Mouse (Mus musculus) embryonic facial prominence, embryonic 11.5 days (tissue): ENCODE measurements at regions not wholly inside any gene's neighbourhood (a gene's known extent, or its start where the extent isn't known, plus 50 kb on each side); places are given as distances from the start of the nearest gene placed in this dataset.

Experiments
- ATAC-seq: fragments of 200-750 bp; cut with Nextera tagmentation; replicated peaks from 2 replicates; pipeline ENCODE4 v1.8.0; 2017; ENCODE audit warnings: low read depth; ENCODE audit not compliant: insufficient number of reproducible peaks, low FRiP score, low TSS enrichment
- DNase-seq: peaks from one replicate; pipeline ENCODE4 v3.0.0-alpha.2; 2015; ENCODE audit warnings: low spot score
- H3K27ac ChIP-seq: fragments of 300-500 bp; sonication (generic); replicated peaks from 2 replicates; pipeline ENCODE4 v1.5.1; 2014; ENCODE audit warnings: mild to moderate bottlenecking, low read depth, low read length, control low read depth
- H3K27me3 ChIP-seq: fragments of 300-500 bp; sonication (generic); 2 replicates; pipeline ENCODE4 v1.6.1; 2014; ENCODE audit warnings: mild to moderate bottlenecking, low read length, moderate library complexity, mixed read lengths; ENCODE audit not compliant: control insufficient read depth, insufficient read depth
- H3K36me3 ChIP-seq: fragments of 300-500 bp; sonication (generic); replicated peaks from 2 replicates; pipeline ENCODE4 v1.6.1; 2014; ENCODE audit warnings: low read depth, mild to moderate bottlenecking, low read length, moderate library complexity, mixed read lengths; ENCODE audit not compliant: control insufficient read depth, insufficient read depth
- H3K4me1 ChIP-seq: fragments of 300-500 bp; sonication (generic); 2 replicates; pipeline ENCODE4 v1.6.1; 2014; ENCODE audit warnings: low read length, mixed read lengths; ENCODE audit not compliant: control insufficient read depth, insufficient read depth
- H3K4me2 ChIP-seq: fragments of 300-500 bp; sonication (generic); 2 replicates; pipeline ENCODE4 v1.6.1; 2014; ENCODE audit warnings: low read depth, mild to moderate bottlenecking, control low read depth, low read length, moderate library complexity
- H3K4me3 ChIP-seq: fragments of 300-500 bp; sonication (generic); 2 replicates; pipeline ENCODE4 v1.5.1; 2014; ENCODE audit warnings: low read depth, low read length, control low read depth
- H3K9ac ChIP-seq: fragments of 300-500 bp; sonication (generic); replicated peaks from 2 replicates; pipeline ENCODE4 v1.6.1; 2014; ENCODE audit warnings: mild to moderate bottlenecking, control low read depth, low read length
- H3K9me3 ChIP-seq: fragments of 300-500 bp; sonication (generic); replicated peaks from 2 replicates; pipeline ENCODE4 v1.6.1; 2016; ENCODE audit warnings: mild to moderate bottlenecking, low read length, inconsistent platforms, mixed read lengths; ENCODE audit not compliant: control insufficient read depth
- WGBS: fragments of 180-500 bp; shearing (Covaris S2); extraction: QIAGEN DNeasy Blood & Tissue Kit; methylation state at CpG from one replicate; pipeline ENCODE4 v1.1.7; 2014; 5-methylcytosine and 5-hydroxymethylcytosine counted together

DNA sequence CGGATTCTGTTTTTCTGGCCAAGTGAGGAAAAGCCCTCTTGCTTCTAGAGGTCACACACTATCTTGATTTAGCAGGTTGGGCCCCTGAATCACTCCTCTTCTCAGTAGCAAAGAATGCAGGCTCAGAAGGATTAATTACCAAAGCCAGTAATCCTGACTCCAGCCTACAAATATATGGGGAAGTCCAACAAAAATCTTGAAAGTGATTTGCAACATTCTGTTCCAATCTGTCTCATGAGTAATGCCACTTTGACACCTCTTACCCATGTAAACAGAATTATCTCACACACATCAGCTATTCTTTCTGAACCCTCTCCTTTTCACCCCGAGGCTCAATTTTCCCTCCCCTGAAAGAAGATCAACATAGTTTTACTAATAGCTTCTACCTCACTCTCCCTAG lies 233.9 kb upstream of the Nt5c1b start:
- 26% methylated on average over 2 of the region's 2 CpGs for WGBS
- DNase-seq (no peak), ATAC-seq (no peak)
- no peaks in the 10 kb centered on the region for H3K9me3 ChIP-seq
- no peaks in the 10 kb centered on the region for H3K4me1 ChIP-seq
- H3K9ac ChIP-seq: no peak overlapping the region
- H3K4me2 ChIP-seq: no peak overlapping the region
- H3K27ac ChIP-seq: no peak overlapping the region
- H3K4me3 ChIP-seq: no peak overlapping the region
- no peaks in the 10 kb centered on the region for H3K27me3 ChIP-seq
- H3K36me3 ChIP-seq: no peaks in the 10 kb centered on the region

DNA sequence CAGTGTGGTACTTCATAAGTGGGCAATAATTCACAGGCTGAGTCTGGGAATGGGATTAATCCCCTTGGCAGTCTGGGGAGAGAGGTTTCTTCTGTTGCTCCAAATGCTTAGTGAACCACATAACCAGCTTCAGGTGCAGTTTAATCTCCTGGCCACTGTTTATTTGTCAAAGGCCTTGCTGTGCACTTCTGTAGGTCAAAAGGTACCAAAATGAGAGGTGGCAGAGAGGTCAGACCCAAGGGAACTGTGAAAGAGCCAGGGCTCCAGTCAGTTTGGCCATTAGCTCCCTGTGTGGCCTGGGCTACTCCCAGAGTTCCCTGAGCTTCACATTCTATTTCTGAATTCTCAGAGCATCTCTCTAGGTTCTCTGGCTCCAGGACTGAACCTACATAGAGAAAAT lies 229.6 kb upstream of the Nt5c1b start:
- Histone ChIP-seq H3K27me3 (no peaks in the 10 kb centered on the region), H3K4me2 (no peak overlapping the region), H3K4me3 (no peak overlapping the region), H3K36me3 (no peaks in the 10 kb centered on the region), H3K9me3 (no peaks in the 10 kb centered on the region), H3K4me1 (no peaks in the 10 kb centered on the region), H3K27ac (no peak overlapping the region), H3K9ac (no peak overlapping the region)
- ATAC-seq: no peak
- no peak for DNase-seq

DNA sequence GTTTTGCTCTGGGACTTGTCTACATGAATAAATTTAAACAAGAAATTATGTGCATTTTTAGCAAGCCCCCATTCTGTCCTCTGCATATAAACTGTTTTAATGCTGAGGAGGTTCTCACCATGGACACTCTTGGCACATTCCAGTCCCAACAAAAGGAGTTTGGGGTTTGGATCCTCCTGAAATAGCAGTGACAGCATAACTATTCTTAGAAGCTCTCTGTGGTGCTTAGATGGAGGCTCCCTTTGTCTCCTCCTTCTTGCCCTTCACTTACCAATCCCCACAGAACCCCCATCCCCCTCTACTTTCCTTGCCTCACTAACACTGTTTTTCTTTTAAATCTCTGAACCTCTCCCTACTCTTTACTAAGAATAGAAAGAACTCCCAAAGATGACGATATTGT lies 208.9 kb upstream of the Nt5c1b start:
- H3K9ac ChIP-seq: no peak overlapping the region
- ATAC-seq: no peak
- DNase-seq: no peak

DNA sequence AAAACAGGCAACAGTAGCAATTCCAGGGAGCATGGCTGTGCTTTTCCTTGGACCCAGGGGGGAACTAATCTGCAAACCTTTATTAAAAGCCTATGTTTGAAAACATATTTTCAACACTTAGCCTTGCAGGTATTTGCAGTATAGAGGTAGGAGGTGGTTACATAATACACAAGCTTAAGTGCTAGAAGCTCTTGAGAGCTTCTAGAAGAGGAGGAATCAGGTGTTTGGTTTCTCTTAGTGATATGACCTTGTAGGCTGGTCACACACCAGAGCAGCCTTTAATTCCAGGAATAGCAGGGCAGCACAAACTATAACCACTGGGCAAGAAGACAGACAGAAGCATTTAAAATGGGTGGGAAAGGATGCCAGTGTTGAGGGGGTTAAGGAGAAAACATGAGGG lies 201.7 kb upstream of the Nt5c1b start:
- H3K27me3 ChIP-seq: no peaks in the 10 kb centered on the region
- H3K4me1 ChIP-seq: no peaks in the 10 kb centered on the region
- H3K9me3 ChIP-seq: no peaks in the 10 kb centered on the region
- H3K4me3 ChIP-seq: no peak overlapping the region
- no peak for ATAC-seq
- no peak overlapping the region for H3K4me2 ChIP-seq
- H3K36me3 ChIP-seq: no peaks in the 10 kb centered on the region
- DNase-seq: no peak
- H3K9ac ChIP-seq: no peak overlapping the region
- no peak overlapping the region for H3K27ac ChIP-seq

More for the DNA sequence above, 208.9 kb upstream of the Nt5c1b start:
- no peak overlapping the region for H3K4me2 ChIP-seq
- no peaks in the 10 kb centered on the region for H3K9me3 ChIP-seq
- H3K4me1 ChIP-seq: no peaks in the 10 kb centered on the region
- 83% methylated on average over 1 of the region's 1 CpGs for WGBS
- H3K4me3 ChIP-seq: no peak overlapping the region
- H3K27ac ChIP-seq: no peak overlapping the region
- H3K36me3 ChIP-seq: no peaks in the 10 kb centered on the region
- no peaks in the 10 kb centered on the region for H3K27me3 ChIP-seq

DNA sequence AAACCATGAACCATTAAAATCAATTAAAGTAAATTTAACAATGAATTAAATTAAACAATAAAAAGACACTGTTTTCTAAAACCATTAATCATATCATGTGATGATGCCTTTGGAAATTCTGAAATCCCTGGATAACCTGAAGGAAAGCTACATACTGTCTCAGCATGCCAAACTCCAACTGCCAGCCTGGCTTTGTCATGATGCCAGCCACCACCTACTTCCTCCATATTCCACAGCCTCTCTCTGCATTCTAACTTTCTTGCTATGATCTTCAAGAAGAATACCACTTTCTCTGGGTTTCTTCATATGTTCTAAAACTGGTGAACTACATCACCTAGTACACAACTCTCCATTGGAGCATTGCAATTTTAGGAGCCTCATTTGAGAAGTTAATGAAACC lies 201.2 kb upstream of the Nt5c1b start:
- H3K4me2 ChIP-seq: no peak overlapping the region
- H3K4me1 ChIP-seq: no peaks in the 10 kb centered on the region
- H3K9me3 ChIP-seq: no peaks in the 10 kb centered on the region
- no peak overlapping the region for H3K4me3 ChIP-seq
- no peak overlapping the region for H3K27ac ChIP-seq
- no peak for ATAC-seq
- H3K9ac ChIP-seq: no peak overlapping the region
- DNase-seq: no peak
- no peaks in the 10 kb centered on the region for H3K36me3 ChIP-seq
- no peaks in the 10 kb centered on the region for H3K27me3 ChIP-seq

DNA sequence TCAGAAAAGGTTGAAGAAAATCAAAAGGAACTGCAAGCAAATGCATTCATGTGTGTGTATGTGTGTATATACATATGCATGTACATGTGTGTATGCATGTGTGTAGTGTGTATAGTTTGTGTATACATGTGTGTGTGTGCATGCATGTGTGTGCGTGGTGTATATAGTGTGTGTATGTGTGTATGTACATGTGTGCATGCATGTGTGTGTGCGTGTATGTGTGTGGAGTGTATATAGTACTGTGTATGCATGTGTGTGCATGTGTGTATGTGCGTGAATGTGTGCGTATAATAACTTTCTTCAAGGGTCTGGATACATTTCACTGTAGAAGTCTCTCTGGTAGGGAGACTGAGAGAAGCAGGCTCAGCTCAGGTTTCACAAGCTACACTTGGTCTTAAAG lies 191.1 kb upstream of the Nt5c1b start:
- Histone ChIP-seq H3K27me3 (no peaks in the 10 kb centered on the region), H3K4me1 (peaks cover 4% of the 10 kb centered on the region), H3K9me3 (no peaks in the 10 kb centered on the region), H3K27ac (no peak overlapping the region), H3K4me2 (no peak overlapping the region), H3K36me3 (no peaks in the 10 kb centered on the region), H3K9ac (no peak overlapping the region), H3K4me3 (no peak overlapping the region)
- no peak for DNase-seq
- WGBS: 85% methylated on average over 4 of the region's 4 CpGs
- 0 out of 2 replicates have a peak, but pooled peaks have one; percentile 56 for ATAC-seq

DNA sequence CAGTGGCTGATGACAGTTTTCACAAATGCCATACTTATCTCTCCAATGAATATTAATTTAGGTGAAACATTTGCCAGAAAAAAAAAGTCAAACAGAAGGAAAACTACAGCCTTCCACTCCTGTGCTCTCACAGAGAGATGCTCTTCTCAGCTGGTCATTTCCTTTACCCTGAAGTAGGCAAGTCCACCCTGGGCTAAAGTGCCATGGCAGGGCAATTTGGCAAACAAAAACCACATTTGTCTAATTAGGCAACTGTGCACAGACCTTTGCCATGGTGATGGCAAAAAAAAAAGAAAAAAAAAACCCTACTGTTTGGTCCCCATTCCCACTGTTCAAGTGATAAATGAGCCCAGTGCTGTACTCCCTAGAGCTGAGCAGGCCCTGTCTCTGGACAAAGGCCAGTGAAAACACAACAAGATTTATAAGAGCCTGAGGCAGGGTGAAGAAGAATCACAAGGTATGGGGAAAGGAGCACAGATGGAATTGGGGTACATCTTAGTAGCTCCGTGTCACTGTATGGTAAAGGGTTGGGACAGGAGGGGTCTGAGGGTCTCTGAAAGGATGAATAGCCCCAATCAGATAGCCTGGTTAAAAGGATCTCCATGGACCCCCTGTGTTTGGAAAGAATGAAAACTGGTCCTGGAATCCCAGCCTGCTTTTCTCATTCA lies 190.5 kb upstream of the Nt5c1b start:
- Histone ChIP-seq H3K9me3 (no peaks in the 10 kb centered on the region), H3K9ac (no peak overlapping the region), H3K27me3 (no peaks in the 10 kb centered on the region), H3K4me2 (no peak overlapping the region), H3K27ac (peak overlapping the region; percentile 28; the same call in 1 of the 2 replicates), H3K4me1 (peaks cover 4% of the 10 kb centered on the region), H3K4me3 (no peak overlapping the region), H3K36me3 (no peaks in the 10 kb centered on the region)
- 38% methylated on average over 1 of the region's 1 CpGs for WGBS
- no peak for ATAC-seq
- no peak for DNase-seq

DNA sequence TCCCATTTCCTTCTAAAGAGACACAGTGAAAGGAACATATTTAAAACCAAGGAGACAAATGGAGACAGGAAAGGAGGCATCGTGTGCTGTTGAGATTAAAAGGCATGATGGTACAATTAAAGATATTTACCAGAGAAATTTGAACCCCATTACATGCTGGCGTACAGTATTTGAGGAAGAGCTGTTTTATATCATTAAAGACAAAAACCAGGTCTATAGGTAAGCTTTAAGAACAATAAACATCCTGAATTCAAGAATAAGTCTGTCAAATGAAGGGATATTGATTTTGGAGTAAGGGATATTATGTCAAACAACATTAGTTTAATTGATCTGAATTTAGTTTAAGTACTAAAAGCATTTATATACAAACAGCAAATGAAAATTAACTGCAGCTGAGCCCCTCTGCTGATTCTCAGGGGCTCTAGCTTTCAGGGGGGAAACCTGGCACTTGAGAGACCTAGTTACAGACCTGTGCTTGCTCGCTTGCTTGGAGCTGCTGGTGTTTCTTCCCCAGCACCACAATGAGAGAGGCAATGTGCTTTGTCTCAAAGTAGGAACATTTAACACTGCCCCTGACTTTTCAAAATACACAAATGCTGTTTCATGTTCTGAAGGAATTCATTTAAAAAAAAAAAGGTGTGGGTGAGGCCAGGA lies 189.8 kb upstream of the Nt5c1b start:
- WGBS: 39% methylated on average over 3 of the region's 3 CpGs
- Histone ChIP-seq H3K4me3 (no peak overlapping the region), H3K36me3 (no peaks in the 10 kb centered on the region), H3K9ac (no peak overlapping the region), H3K4me1 (peaks cover 4% of the 10 kb centered on the region), H3K27me3 (no peaks in the 10 kb centered on the region), H3K27ac (no peak overlapping the region), H3K9me3 (no peaks in the 10 kb centered on the region), H3K4me2 (no peak overlapping the region)
- no peak for ATAC-seq
- peak; percentile 57 for DNase-seq
